Mouse (Mus musculus) liver, embryonic 11.5 days (tissue): ENCODE data around the gene Gla. TPM values are rescaled to one million over a fixed set of nuclear protein-coding genes. Genes with fewer than 3 reads are reported as not detected.
A peak's percentile ranks its signal among the peaks of the same experiment; 100 is the strongest.

Experiments used
- ATAC-seq: fragments of 200-750 bp; cut with Nextera tagmentation; replicated peaks from 2 replicates; pipeline ENCODE4 v1.8.0; 2017; ENCODE audit warnings: moderate number of reproducible peaks, mild to moderate bottlenecking, moderate TSS enrichment, moderate library complexity; ENCODE audit not compliant: low FRiP score
- DNase-seq: peaks from one replicate; pipeline ENCODE4 v3.0.0-alpha.2; 2017; ENCODE audit warnings: low spot score
- H3K27ac ChIP-seq: fragments of 300-500 bp; sonication (generic); 2 replicates; pipeline ENCODE4 v1.5.1; 2014; ENCODE audit warnings: mild to moderate bottlenecking, low read depth, low read length, control low read depth
- H3K27me3 ChIP-seq: fragments of 300-500 bp; sonication (generic); replicated peaks from 2 replicates; pipeline ENCODE4 v1.6.1; 2014; ENCODE audit warnings: low read length, mixed read lengths; ENCODE audit not compliant: control insufficient read depth, insufficient read depth
- H3K36me3 ChIP-seq: fragments of 300-500 bp; sonication (generic); 2 replicates; pipeline ENCODE4 v1.6.1; 2014; ENCODE audit warnings: mild to moderate bottlenecking, low read length, moderate library complexity, mixed read lengths; ENCODE audit not compliant: control insufficient read depth, insufficient read depth
- H3K4me1 ChIP-seq: fragments of 300-500 bp; sonication (generic); replicated peaks from 2 replicates; pipeline ENCODE4 v1.6.1; 2014; ENCODE audit warnings: low read length, mixed read lengths; ENCODE audit not compliant: control insufficient read depth, insufficient read depth
- H3K4me2 ChIP-seq: fragments of 300-500 bp; sonication (generic); 2 replicates; pipeline ENCODE4 v1.6.1; 2014; ENCODE audit warnings: mild to moderate bottlenecking, control low read depth, moderate library complexity
- H3K4me3 ChIP-seq: fragments of 300-500 bp; sonication (generic); 2 replicates; pipeline ENCODE4 v1.5.1; 2014; ENCODE audit warnings: low read depth, low read length, control low read depth
- H3K9ac ChIP-seq: fragments of 300-500 bp; sonication (generic); 2 replicates; pipeline ENCODE4 v1.6.1; 2014; ENCODE audit warnings: low read depth, low read length, control low read depth
- H3K9me3 ChIP-seq: fragments of 300-500 bp; sonication (generic); 2 replicates; pipeline ENCODE4 v1.6.1; 2016; ENCODE audit warnings: low read length, inconsistent platforms, mixed read lengths; ENCODE audit not compliant: control insufficient read depth
- WGBS: fragments of 180-500 bp; shearing (Covaris S2); extraction: QIAGEN DNeasy Blood & Tissue Kit; methylation state at CpG from one replicate; pipeline ENCODE4 v1.1.7; 2014; 5-methylcytosine and 5-hydroxymethylcytosine counted together
- polyA plus RNA-seq: library from polyadenylated mRNA; unstranded; fragments of >200 nt; fragmentation: Nextera tagmentation; extraction: Ambion mirVana; gene quantifications from 2 replicates; pipeline ENCODE4 v1.2.1, GENCODE M21; 2014

The Gla gene
- polyA plus RNA-seq, 1 experiment from 2014 or later, result 8.9 TPM

DNA sequence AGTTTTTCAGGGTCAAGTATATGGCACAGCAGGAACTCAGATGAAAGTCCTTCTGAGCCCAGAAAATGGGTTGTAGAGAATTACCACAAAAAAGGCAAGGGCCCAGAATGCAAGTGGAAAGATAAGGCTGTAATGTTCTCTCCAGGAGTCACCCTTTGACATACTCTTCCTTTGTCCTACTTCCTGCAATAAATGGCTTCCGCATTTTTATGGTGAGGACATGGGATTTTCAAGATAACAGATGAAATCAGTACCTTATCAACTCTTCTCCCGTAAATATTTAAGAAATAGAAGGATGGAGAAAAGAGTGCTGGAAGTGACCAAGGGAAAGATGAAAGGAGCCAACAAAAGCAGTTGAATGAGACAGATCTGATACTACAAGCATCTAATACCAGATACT is 27.3 kb upstream of the Gla start:
- Histone ChIP-seq H3K27me3 (no peaks in the 10 kb centered on the region; the same call in 1 of the 2 replicates), H3K36me3 (no peaks in the 10 kb centered on the region), H3K4me3 (no peak overlapping the region), H3K9me3 (no peaks in the 10 kb centered on the region), H3K27ac (no peak overlapping the region), H3K9ac (no peak overlapping the region), H3K4me1 (no peaks in the 10 kb centered on the region), H3K4me2 (no peak overlapping the region)
- no peak for DNase-seq
- no peak for ATAC-seq
- 59% methylated on average over 2 of the region's 2 CpGs for WGBS

DNA sequence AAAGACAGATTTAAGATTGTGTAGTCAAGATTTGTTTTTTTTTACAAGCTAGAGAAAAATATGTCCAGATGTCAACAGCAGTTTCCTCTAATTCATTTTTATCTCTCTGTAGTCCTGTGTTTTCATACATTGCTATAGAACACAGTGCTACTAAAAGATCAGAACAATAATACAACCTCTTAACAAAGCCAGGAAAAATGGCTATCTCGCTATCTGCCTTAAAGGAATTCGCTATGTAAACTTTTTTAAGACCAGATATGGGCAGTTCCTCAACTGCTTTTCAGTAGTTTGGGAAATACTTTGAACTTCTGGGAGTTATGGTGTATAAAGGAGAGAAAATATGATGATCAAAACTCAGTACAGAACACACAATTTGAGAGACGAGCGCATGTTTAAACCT is 22.4 kb upstream of the Gla start:
- no peak overlapping the region for H3K27ac ChIP-seq
- H3K4me2 ChIP-seq, result no peak overlapping the region
- H3K4me1 ChIP-seq, result no peaks in the 10 kb centered on the region
- no peak overlapping the region for H3K9ac ChIP-seq
- no peak overlapping the region for H3K4me3 ChIP-seq
- WGBS, result 81% methylated on average over 4 of the region's 4 CpGs
- H3K27me3 ChIP-seq, result no peaks in the 10 kb centered on the region
- H3K36me3 ChIP-seq, result no peaks in the 10 kb centered on the region
- ATAC-seq, result no peak
- no peak for DNase-seq
- no peaks in the 10 kb centered on the region for H3K9me3 ChIP-seq

DNA sequence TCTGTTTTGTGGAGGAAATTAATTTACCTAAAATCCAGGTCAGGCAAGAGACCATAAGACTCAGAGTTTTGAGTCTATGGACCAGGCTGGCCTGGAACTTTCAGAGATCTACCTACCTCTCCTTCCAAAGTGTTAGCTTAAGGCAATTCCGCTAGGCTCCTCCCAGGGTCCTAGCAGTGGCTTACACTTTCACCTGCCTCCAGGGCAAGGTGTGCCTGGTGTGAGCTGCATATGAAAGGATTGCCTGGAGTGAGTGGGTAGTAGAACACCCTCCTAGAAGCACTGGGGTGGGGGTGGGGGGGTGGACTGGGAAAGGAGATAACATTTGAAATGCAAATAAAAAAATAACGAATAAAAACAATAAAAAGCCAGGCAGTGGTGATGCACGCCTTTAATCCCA is 20.8 kb upstream of the Gla start:
- Histone ChIP-seq H3K36me3 (no peaks in the 10 kb centered on the region), H3K9me3 (no peaks in the 10 kb centered on the region), H3K4me1 (no peaks in the 10 kb centered on the region), H3K9ac (no peak overlapping the region), H3K27ac (no peak overlapping the region), H3K4me3 (no peak overlapping the region), H3K27me3 (no peaks in the 10 kb centered on the region), H3K4me2 (no peak overlapping the region)
- no peak for DNase-seq
- WGBS, result 55% methylated on average over 3 of the region's 3 CpGs
- ATAC-seq, result no peak

DNA sequence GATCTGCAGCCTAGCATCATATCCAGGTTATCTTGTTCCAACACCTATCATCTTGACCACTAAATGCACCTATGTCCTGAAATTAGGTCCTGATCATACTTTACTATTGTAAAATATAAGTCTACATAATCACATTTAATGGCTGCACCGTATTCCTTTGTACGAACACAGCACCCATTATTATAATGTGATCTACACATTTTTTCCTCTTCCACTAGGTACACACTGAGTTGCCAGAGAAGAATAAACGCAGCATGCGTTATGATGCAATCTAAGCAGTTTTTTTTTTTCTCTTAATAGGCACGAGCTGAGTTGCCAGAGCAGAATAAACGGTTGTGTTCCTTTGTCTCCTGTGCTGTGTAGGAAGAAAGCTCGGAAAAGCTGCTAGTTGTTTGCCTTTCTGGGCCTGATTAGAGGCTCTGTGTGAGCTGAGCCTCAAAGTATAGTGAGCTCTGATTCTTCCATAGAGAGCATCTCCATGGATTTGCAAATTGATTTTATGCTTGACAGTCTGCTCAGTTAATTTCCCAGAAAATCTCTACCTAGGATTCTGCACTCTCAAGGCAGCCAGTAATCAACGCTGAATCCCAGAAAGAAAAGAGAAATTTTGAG is 19.4 kb upstream of the Gla start:
- Histone ChIP-seq H3K9ac (no peak overlapping the region), H3K27ac (no peak overlapping the region), H3K36me3 (no peaks in the 10 kb centered on the region), H3K4me3 (no peak overlapping the region), H3K4me1 (no peaks in the 10 kb centered on the region), H3K27me3 (no peaks in the 10 kb centered on the region), H3K4me2 (no peak overlapping the region), H3K9me3 (no peaks in the 10 kb centered on the region)
- WGBS, result 69% methylated on average over 8 of the region's 8 CpGs
- no peak for ATAC-seq
- DNase-seq, result no peak

DNA sequence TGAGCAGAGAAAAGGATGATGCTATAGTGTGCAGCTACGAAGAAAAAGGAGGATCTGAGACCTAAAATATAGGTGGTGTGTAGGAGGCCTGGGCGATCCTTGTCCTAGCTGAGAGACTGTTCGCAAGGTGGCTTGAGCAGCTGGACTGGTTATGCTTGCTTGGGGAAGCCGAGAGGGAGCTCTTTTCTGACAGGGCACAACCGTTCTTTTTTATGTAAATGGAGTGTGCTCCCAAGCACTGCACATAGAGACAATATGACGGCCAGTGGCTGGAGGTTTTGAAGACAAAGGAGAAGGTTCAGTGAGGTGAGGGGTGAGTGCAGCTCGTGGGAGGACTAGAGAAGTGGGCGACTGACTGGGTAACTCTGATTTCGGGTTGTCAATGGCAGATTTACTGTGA is 18.8 kb upstream of the Gla start:
- Histone ChIP-seq H3K4me1 (no peaks in the 10 kb centered on the region), H3K9me3 (no peaks in the 10 kb centered on the region), H3K27me3 (no peaks in the 10 kb centered on the region), H3K9ac (no peak overlapping the region), H3K4me2 (no peak overlapping the region), H3K4me3 (no peak overlapping the region), H3K36me3 (no peaks in the 10 kb centered on the region), H3K27ac (no peak overlapping the region)
- ATAC-seq (no peak), DNase-seq (no peak)
- 68% methylated on average over 9 of the region's 9 CpGs for WGBS

DNA sequence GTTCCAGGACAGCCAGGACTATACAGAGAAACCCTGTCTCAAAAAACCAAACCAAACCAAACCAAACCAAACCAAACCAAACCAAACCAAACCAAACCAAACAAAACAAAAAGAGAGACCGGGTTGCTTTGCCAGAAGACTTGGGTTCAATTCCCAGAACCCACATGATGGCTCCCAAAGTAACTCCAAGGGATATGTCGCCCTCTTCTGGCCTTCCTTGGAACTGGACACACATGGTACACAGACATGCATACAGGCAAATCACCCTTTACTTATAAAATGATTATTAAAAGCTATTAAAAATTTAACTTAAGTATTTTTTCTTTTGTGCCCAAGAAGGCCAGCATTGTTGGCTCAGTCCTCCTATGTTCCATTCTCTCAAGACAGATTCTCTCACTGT is 13.4 kb upstream of the Gla start:
- no peaks in the 10 kb centered on the region for H3K27me3 ChIP-seq
- 49% methylated on average over 2 of the region's 2 CpGs for WGBS
- H3K9me3 ChIP-seq, result no peaks in the 10 kb centered on the region
- DNase-seq (no peak), ATAC-seq (no peak)
- no peak overlapping the region for H3K4me2 ChIP-seq
- H3K4me3 ChIP-seq, result no peak overlapping the region
- no peaks in the 10 kb centered on the region for H3K36me3 ChIP-seq
- H3K4me1 ChIP-seq, result 0 out of 2 replicates have a peak, but pooled peaks cover 2% of the 10 kb centered on the region
- H3K9ac ChIP-seq, result no peak overlapping the region
- H3K27ac ChIP-seq, result no peak overlapping the region

DNA sequence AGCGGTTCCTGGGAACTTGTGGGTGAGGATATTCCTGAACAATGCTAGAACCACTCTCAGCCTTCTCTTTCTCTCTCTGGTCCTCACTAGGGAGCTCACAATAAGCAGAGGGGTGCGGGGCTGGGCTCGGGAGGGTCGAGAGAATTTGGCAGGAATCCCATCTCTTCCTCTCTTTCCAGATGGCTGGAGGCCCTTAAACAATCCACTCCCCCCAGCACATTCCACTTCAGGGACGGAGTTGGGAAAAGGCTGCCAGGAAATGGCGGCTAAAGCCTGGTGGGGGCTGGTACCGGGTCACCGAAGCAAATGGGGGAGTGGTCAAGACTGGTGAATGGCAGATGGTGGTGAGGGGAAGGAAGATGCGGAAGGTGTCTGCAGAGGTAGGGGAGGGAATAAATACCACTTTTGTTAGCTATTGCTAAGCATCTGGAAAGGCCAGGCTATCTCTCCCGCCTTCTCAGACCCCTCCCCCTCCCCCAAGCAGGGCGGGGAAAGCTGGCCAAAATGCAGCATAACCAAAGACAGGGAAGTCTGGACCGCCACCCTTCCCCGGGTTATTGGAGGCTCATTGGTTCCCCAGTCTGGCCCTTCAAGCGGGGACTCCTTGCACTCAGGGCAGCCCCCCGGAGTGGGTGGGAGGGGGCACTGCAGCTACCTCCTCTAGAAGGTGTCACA is 11.5 kb upstream of the Gla start:
- no peaks in the 10 kb centered on the region for H3K36me3 ChIP-seq
- 0 out of 2 replicates have a peak, but pooled peaks cover 2% of the 10 kb centered on the region for H3K4me1 ChIP-seq
- ATAC-seq, result peak; percentile 73
- no peaks in the 10 kb centered on the region for H3K9me3 ChIP-seq
- no peaks in the 10 kb centered on the region for H3K27me3 ChIP-seq
- 11% methylated on average over 15 of the region's 15 CpGs for WGBS
- peak overlapping the region; percentile 41 for H3K4me3 ChIP-seq
- H3K27ac ChIP-seq, result peak overlapping the region; percentile 81
- peak overlapping the region; percentile 62 for H3K4me2 ChIP-seq
- peak; percentile 58 for DNase-seq
- H3K9ac ChIP-seq, result peak overlapping the region; percentile 57

DNA sequence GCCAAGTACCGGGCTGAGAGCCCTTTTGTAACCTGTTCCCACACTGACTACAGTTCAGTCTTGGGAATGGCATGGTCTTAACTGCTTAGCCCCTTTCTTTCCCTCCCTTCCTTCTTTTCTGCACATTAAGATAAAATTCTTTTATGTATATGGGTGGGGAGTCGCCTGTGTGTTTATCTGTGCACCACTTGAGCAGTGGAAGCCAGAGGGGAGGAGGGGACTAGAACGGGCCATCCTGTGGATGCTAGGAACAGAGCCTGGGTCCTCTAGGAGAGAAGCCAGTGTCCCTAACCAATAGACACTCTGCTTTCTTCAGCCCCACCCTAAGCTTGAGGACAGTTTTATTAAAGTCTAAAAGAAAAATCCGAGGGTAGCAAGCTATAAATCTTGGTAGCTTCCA is 10.1 kb upstream of the Gla start:
- 0 out of 2 replicates have a peak, but pooled peaks cover 2% of the 10 kb centered on the region for H3K4me1 ChIP-seq
- no peak overlapping the region for H3K4me3 ChIP-seq
- H3K36me3 ChIP-seq, result no peaks in the 10 kb centered on the region
- H3K4me2 ChIP-seq, result peak overlapping the region; percentile 20; the same call in 1 of the 2 replicates
- no peaks in the 10 kb centered on the region for H3K9me3 ChIP-seq
- 63% methylated on average over 4 of the region's 4 CpGs for WGBS
- H3K9ac ChIP-seq, result no peak overlapping the region
- DNase-seq (no peak), ATAC-seq (peak; percentile 77)
- no peak overlapping the region for H3K27ac ChIP-seq
- no peaks in the 10 kb centered on the region for H3K27me3 ChIP-seq

DNA sequence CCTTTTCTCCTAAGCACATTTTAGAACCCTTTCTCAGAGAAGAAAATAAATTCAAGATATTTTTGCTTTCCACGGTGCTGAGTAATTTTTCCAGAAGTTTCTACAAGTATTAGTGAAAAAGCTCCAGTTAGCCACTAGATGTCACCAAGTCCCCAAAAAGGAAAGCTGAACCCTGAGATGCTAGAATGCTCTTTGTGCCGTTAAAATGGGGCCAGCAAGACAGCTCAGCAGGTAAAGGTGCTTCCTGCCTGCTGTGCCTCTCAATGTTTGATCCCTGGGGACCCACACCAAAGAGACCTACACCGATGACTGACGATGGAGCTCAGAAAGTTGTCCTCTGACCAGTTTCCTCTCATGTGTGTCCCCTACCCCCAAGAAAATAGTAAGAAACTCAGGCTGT is 8.5 kb upstream of the Gla start:
- Histone ChIP-seq H3K9me3 (no peaks in the 10 kb centered on the region), H3K9ac (no peak overlapping the region), H3K4me2 (no peak overlapping the region), H3K4me3 (no peak overlapping the region), H3K4me1 (0 out of 2 replicates have a peak, but pooled peaks cover 2% of the 10 kb centered on the region), H3K27ac (no peak overlapping the region), H3K27me3 (no peaks in the 10 kb centered on the region), H3K36me3 (no peaks in the 10 kb centered on the region)
- DNase-seq, result no peak
- no peak for ATAC-seq
- 33% methylated on average over 4 of the region's 4 CpGs for WGBS
